Mouse (Mus musculus): ENCODE results near the gene Tatdn3. TPM values are rescaled to one million over a fixed set of nuclear protein-coding genes. Genes with fewer than 3 reads are reported as not detected.

Gene Tatdn3
- polyA plus RNA-seq, 1 experiment, result 4.8 TPM

- 63% methylated on average over 5 of the region's 5 CpGs for WGBS
- no peak for DNase-seq (ENCODE audit: low read depth, low spot score)
These were observed 22.3 kb upstream of the Tatdn3 start for GRCm38 (mm10) chr1:191084951-191085559.

- WGBS, result 62% methylated on average over 8 of the region's 8 CpGs
- DNase-seq (ENCODE audit: low read depth, low spot score), result no peak
These were observed 20.5 kb upstream of the Tatdn3 start for GRCm38 (mm10) chr1:191083230-191083629.

- 19% methylated on average over 10 of the region's 10 CpGs for WGBS
- peak; percentile 79 for DNase-seq (ENCODE audit: low read depth, low spot score)
These were observed 12.6 kb upstream of the Tatdn3 start for GRCm38 (mm10) chr1:191075199-191075883.

DNA sequence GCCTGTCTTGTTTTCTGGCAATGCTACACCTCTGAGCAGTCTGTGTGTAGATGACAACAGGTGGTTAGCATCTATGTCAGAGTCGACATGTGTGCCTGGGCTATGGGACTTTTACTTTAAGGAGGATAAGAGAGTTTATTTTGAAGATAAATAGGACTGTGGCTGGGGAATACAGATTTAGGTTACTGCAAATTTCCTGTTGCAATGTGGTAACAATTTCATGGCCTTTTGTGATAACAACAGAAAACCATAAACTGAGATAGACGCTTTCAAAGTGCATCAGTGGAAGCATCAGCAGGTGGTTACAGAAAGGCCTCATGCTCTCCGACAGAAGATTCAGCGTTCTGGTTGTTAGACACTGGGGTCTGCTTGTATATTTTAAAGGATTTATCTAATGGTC lies 10.8 kb upstream of the Tatdn3 start:
- 80% methylated on average over 4 of the region's 4 CpGs for whole genome bisulfite sequencing
- no peak for DNase-seq (ENCODE audit: low read depth, low spot score)

DNA sequence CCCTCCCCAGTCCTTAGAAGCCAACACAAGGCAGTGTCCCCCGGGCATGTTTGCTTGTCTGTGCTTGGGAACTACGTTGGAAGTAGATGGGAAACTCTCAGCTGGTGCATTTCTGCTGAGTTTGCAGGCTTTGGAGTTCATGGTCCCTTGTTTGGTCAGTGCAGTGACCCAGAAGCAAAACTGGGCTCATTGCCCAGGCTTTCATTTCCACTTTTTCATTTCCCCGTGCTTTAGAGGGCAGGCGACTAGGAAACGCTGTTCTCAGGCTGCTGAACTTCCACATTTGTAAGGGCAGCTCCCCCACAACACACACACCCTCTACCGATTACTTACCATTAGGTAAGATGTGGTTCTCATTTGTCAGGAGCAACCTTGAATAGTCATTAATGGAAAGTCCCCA lies 10.3 kb upstream of the Tatdn3 start:
- WGBS, result 38% methylated on average over 6 of the region's 6 CpGs

GRCm38 (mm10) chr1:191072329-191072913 lies 9.7 kb upstream of the Tatdn3 start:
- DNase-seq (ENCODE audit: low read depth, low spot score), result no peak
- 62% methylated on average over 16 of the region's 16 CpGs for WGBS

More for the DNA sequence above, 10.3 kb upstream of the Tatdn3 start:
- DNase-seq (ENCODE audit: low read depth, low spot score), result no peak

DNA sequence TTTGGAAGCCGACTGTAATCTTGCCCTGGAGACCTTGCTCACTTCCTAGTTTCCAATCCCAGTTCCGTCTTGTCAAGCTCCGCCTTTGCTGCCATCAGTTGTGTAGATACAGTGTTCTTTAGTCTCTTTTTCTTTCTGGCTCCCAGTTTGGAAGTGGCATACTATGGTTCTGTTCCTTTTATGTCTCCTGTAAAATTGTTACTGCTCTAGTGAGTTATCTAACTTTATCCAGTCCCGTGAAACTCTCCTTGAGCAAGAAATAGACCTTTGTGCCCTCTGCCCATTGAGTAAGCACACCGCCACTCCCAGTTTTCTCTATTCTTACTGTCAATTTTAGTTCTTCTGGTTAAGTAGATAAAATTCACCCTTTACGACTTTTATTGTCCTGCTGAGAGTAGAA lies 8.9 kb upstream of the Tatdn3 start:
- WGBS, result 36% methylated on average over 6 of the region's 6 CpGs
- peak; percentile 57 for DNase-seq (ENCODE audit: low read depth, low spot score)

DNA sequence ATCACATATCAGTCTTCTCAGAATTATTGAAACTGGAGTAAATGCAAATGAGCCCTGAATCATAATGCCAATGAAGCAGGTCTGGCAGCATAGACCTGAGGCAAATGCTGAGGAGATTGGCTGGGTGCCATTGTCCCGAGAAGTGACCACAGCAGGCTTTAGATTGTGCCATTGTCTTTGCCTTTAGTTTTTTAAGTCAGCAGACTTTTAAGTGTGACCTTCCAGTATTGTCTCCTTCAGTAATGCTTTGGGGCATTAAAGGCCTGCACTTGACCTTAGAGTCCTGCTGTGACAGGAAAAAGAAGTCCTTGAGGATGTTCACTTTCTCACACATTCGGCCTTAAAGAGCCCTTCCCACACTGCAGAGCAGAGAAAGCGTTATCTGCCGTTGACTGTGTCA lies 7.5 kb upstream of the Tatdn3 start:
- 69% methylated on average over 4 of the region's 4 CpGs for WGBS
- DNase-seq (ENCODE audit: low read depth, low spot score), result no peak

- WGBS, result 81% methylated on average over 5 of the region's 5 CpGs
- DNase-seq (ENCODE audit: low read depth, low spot score), result no peak
These were observed 5.6 kb upstream of the Tatdn3 start for GRCm38 (mm10) chr1:191068377-191068776.

GRCm38 (mm10) chr1:191065188-191065587 lies 2.5 kb upstream of the Tatdn3 start:
- WGBS, result 58% methylated on average over 4 of the region's 4 CpGs
- DNase-seq (ENCODE audit: low read depth, low spot score), result no peak

- no peak for DNase-seq (ENCODE audit: low read depth, low spot score)
- 79% methylated on average over 2 of the region's 2 CpGs for WGBS
These were observed 1.8 kb upstream of the Tatdn3 start for GRCm38 (mm10) chr1:191064535-191064934.

- WGBS, result 56% methylated on average over 9 of the region's 9 CpGs
These were observed 968 bp upstream of the Tatdn3 start for GRCm38 (mm10) chr1:191063700-191064099.

GRCm38 (mm10) chr1:191062241-191062780 lies 421 bp downstream of the Tatdn3 start:
- WGBS, result 3% methylated on average over 15 of the region's 15 CpGs
- DNase-seq (ENCODE audit: low read depth, low spot score), result no peak

More at GRCm38 (mm10) chr1:191063700-191064099, 968 bp upstream of the Tatdn3 start:
- DNase-seq (ENCODE audit: low read depth, low spot score), result no peak

DNA sequence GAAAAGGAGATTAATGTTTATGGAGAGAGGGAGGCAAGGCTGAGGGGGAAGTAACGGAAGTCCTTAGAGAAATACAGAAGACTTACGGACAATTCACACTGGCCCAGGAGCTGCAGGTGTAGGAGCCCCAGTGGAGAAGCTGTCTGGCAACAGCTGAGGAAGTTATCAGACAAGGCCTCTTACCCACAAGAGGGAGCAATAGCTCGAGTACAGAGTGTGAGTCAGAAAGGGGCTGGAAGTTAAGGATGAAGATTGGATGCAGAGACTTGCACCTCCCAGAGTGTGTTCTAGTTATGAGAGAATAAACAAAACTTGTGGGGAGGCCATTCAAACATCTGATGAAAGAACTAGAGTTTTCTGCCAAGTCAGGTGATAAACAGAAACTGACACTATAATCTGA lies 5.3 kb downstream of the Tatdn3 start:
- DNase-seq (ENCODE audit: low read depth, low spot score), result no peak
- 73% methylated on average over 3 of the region's 3 CpGs for WGBS

- WGBS, result 80% methylated on average over 2 of the region's 2 CpGs
- no peak for DNase-seq (ENCODE audit: low read depth, low spot score)
These were observed 7.2 kb downstream of the Tatdn3 start for GRCm38 (mm10) chr1:191055533-191055873.

GRCm38 (mm10) chr1:191054870-191055532 lies 7.7 kb downstream of the Tatdn3 start:
- no peak for DNase-seq (ENCODE audit: low read depth, low spot score)
- WGBS, result 69% methylated on average over 8 of the region's 8 CpGs

DNA sequence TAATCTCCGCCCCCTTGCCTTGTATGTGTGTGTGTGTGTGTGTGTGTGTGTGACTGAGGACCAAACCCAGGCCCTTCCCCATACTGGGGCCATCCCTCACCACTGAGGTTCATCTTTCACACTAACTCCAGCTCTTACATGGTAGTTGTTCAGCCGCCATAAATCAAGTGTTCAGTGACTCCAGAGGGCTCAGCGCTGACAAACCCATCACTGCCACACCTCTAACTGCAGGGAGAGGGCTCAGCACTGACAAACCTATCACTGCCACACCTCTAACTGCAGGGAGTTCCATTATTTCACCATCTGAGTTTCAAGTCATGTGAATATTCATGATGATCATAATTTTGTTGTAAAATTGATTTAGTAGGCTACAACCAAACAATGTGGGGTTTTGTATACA lies 9.2 kb downstream of the Tatdn3 start:
- WGBS, result 64% methylated on average over 3 of the region's 3 CpGs
- DNase-seq (ENCODE audit: low read depth, low spot score), result no peak

DNA sequence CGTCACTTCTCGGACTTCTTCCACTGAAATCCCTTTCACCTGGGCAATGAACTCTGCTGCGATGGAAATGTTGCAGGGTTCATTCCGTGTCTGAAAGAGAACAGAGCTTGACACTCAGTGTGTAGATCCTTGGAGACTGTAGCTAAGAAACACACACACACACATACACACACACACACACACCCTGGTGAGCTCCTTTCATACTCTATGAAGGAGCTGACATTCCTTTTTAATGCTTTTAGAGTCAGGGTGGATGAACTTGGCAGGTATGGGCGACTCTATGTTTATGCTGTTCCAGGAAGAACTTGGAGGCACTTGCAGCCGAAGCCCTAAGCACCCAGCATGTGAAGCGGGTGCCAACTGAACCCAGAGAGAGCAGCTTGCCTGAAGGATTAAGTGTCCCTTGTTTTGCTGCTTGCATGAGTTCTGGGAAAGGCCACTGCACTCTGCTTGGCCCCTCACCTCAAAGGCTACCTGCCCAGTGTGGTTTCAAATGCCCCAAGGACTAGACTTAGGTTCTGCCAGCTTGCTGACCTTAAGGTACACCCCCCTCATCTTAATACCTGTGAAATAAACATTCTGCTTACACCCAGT lies 16.4 kb downstream of the Tatdn3 start:
- no peak for DNase-seq (ENCODE audit: low read depth, low spot score)
- 71% methylated on average over 7 of the region's 7 CpGs for WGBS

DNA sequence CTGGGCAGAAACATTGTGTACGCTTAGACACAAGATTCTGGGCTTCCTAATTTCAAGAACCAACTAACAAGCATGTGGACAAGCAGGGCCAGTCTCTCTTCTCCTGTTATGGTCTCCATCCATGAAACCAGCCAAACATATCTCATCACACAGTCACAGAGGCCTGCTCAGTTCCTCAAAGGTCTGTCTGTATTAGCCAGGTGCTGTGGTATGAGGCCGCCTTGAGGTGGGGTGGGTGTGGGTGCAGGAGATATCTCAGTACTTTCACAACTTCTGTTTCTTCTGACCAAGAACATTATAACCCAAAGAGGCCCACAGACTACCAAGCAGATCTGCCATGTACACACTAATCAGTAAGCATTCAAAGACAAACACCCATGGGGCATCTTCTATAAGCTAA lies 17.5 kb downstream of the Tatdn3 start:
- WGBS, result 99% methylated on average over 2 of the region's 2 CpGs
- no peak for DNase-seq (ENCODE audit: low read depth, low spot score)

DNA sequence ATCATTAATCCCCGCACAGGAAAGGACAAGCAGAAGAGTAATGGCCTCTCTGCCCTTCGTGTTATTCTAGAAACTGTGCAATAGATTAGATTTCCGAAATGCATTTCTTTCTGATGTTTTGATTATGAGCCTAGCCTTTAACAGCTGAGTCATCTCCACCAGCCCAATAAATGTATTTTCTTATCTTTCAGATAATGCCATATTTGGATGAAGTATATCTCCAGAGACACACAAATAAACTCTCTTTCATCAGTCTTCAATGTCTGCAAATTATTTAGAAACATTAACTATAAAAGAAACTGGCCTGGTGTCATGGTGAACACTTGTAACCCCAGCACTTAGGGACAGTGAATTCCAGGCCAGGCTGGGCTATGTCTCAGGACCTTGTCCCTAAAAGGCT lies 20.0 kb downstream of the Tatdn3 start:
- DNase-seq (ENCODE audit: low read depth, low spot score), result no peak
- 66% methylated on average over 3 of the region's 3 CpGs for WGBS
